Mouse (Mus musculus): ENCODE data around the gene Gas2l2. TPM values are rescaled to one million over a fixed set of nuclear protein-coding genes. Genes with fewer than 3 reads are reported as not detected.

Gene Gas2l2
- polyA plus RNA-seq, 1 experiment from 2014 or later: 0.14 TPM

DNA sequence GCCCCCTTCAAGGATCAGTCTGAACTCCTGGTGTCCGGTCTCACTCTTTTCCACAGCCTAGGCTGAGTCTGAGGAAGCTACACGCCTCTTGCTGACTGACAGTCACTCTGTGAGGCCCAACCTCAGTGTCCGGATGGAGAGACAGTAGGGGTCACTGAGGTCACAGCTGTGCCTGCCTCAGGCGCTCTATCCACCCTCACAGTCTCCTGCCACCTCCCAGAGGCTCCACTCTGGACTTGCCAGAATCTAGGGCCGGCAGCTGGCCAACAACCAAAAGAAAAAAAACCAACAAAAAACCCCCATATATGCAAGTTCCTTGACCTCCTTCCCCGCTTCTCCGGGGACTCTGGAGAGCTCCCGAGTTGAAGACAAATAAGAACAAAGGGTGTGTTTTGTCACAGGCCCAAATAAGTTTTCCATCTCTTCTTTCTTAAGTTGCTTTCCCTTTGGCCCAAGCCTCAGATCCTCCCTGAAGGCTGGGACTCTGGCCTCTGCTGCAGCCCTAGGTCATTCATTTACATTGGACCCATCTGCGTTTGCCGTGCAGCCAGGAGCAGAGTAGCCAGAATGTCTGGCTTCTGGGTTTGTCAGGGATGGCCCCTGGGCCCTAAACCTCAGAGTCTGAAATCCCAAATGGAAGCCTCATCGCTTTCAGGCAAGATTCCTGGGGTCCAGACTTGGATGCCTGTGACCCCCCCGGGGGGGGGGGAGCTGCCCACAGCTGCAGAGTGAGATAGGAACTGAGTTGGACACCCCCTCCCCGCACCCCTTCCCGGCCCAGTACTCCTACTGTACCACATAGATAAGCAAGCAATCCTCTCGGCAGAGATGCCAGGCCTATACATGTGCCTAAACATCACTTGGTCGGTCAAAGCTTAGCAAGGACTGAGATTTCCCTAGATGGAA lies 19.0 kb upstream of the Gas2l2 start:
- H3K4me1 ChIP-seq (ENCODE audit: control insufficient read depth, insufficient read depth, low read length): peaks cover 30% of the 10 kb centered on the region

DNA sequence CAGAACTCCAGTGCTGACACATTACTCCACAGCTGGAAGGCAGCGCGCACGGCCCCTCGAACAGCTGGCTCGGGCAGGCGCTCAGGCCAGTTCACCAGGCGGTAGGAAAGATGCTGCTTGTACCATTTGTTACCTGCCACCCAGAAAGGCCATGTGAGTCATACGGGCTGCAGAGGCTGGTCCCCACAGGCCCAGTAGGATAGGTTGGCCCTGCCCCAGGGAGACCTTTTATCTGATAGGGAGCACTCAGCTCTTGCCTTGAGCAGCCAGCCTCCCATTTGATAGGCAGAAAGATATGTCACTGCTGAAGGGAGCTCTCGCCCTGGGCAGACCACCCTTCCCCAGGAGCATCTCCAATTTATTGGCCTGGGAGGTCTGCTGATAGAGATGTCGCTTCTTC lies 18.4 kb upstream of the Gas2l2 start:
- peaks cover 30% of the 10 kb centered on the region for H3K4me1 ChIP-seq (ENCODE audit: control insufficient read depth, insufficient read depth, low read length)
- H3K9ac ChIP-seq (ENCODE audit: low read length): peak overlapping the region; percentile 22
- H3K4me2 ChIP-seq (ENCODE audit: low read depth, low read length): no peak overlapping the region
- no peaks in the 10 kb centered on the region for H3K36me3 ChIP-seq (ENCODE audit: control insufficient read depth, insufficient read depth, low read length)
- peak overlapping the region; percentile 15 for H3K27ac ChIP-seq (ENCODE audit: low read length)
- no peak for ATAC-seq (ENCODE audit: insufficient read depth, low FRiP score)
- WGBS: 68% methylated on average over 10 of the region's 10 CpGs
- no peaks in the 10 kb centered on the region for H3K9me3 ChIP-seq (replicated peaks; ENCODE audit: control insufficient read depth, low read length)
- H3K4me3 ChIP-seq (replicated peaks; ENCODE audit: low read length): no peak overlapping the region
- peaks cover 29% of the 10 kb centered on the region; the same call in 1 of the 2 replicates for H3K27me3 ChIP-seq (ENCODE audit: control insufficient read depth, insufficient read depth, low read length)

More for the DNA sequence above, 19.0 kb upstream of the Gas2l2 start:
- H3K9me3 ChIP-seq (replicated peaks; ENCODE audit: control insufficient read depth, low read length): no peaks in the 10 kb centered on the region
- no peak overlapping the region for H3K4me3 ChIP-seq (replicated peaks; ENCODE audit: low read length)
- H3K4me2 ChIP-seq (ENCODE audit: low read depth, low read length): no peak overlapping the region
- H3K27me3 ChIP-seq (ENCODE audit: control insufficient read depth, insufficient read depth, low read length): peaks cover 23% of the 10 kb centered on the region; the same call in 1 of the 2 replicates
- peak overlapping the region; percentile 15 for H3K27ac ChIP-seq (ENCODE audit: low read length)
- no peaks in the 10 kb centered on the region for H3K36me3 ChIP-seq (ENCODE audit: control insufficient read depth, insufficient read depth, low read length)
- 41% methylated on average over 16 of the region's 16 CpGs for WGBS
- ATAC-seq (ENCODE audit: insufficient read depth, low FRiP score): peak; percentile 45; the same call in 1 of the 2 replicates
- peak overlapping the region; percentile 22 for H3K9ac ChIP-seq (ENCODE audit: low read length)

DNA sequence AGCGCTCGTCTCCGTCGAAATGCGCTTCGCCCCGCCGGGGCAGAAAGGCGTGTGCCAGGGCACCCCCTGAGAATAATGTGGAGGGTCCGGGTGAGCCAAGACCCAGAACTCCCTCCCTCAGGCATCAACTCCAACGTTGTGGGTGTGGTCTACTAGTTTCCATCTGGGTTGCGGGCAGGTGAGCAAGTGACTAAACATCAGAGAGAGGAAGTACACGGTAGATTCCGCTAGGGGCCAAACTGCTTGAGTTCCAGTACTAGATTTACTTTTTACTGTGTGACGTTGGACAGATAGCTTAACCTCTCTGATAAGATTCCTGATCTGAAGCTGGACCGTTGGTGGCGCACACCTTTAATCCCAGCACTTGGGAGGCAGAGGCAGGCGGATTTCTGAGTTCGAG lies 15.7 kb upstream of the Gas2l2 start:
- Histone ChIP-seq H3K4me2 (ENCODE audit: low read depth, low read length) (peak overlapping the region; percentile 52), H3K27ac (ENCODE audit: low read length) (no peak overlapping the region), H3K4me3 (replicated peaks; ENCODE audit: low read length) (peak overlapping the region; percentile 33), H3K36me3 (ENCODE audit: control insufficient read depth, insufficient read depth, low read length) (no peaks in the 10 kb centered on the region), H3K9ac (ENCODE audit: low read length) (peak overlapping the region; percentile 55), H3K27me3 (ENCODE audit: control insufficient read depth, insufficient read depth, low read length) (peaks cover 45% of the 10 kb centered on the region), H3K9me3 (replicated peaks; ENCODE audit: control insufficient read depth, low read length) (no peaks in the 10 kb centered on the region), H3K4me1 (ENCODE audit: control insufficient read depth, insufficient read depth, low read length) (peaks cover 30% of the 10 kb centered on the region)
- WGBS: 30% methylated on average over 19 of the region's 19 CpGs
- ATAC-seq (ENCODE audit: insufficient read depth, low FRiP score): no peak

DNA sequence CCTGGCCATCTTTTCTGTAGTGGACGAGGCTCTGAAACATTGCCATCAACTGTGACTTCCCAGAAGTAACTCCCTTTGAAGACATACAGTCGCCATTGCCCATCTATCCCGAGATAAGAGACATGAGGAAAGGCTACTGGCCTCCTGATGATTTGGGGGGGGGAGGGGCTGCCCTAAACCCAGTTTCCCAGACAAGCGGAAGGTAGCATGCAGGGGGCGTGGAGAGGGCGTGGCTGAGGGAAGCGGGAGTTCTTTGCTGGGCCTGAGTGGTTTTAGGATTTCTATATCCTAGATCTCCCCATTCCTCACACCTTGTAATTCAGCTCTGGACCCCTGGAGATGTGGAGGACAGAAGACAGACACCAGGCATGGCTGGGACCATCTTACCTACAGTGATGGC lies 14.6 kb upstream of the Gas2l2 start:
- WGBS: 5% methylated on average over 7 of the region's 7 CpGs
- no peak for ATAC-seq (ENCODE audit: insufficient read depth, low FRiP score)

DNA sequence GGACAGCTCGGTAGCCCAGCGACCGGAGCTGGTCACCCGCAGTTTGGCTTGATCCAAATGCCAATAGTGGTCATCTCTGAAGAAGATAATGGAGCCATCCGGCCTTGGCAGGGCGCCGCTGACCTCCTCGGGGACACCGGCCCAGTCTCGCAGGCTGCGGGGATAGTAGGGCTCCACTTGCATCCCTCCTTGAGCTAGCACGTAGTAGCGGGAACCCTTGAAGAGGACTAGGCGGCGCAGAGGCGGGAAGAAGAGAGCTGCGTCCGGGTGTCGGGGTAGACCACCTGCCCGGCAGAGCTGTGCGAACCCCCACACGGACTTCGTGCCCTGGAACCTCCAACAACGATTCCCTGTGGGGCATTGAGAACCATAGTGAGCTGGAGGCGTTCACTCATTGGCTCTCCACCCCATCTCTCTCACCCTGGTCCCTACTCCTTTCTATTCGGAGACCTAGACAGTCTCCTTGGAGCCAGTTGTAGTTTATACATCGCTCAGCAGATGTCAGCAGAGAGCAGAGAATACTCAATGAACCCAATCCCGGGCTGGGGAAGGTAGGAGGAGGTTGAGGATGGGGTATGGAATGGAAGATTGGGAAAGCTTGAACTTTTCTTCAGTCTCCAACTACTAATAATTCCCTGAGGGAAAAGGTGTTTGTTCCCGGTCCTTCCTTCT lies 13.5 kb upstream of the Gas2l2 start:
- peaks cover 45% of the 10 kb centered on the region for H3K27me3 ChIP-seq (ENCODE audit: control insufficient read depth, insufficient read depth, low read length)

More for the DNA sequence above, 14.6 kb upstream of the Gas2l2 start:
- peaks cover 45% of the 10 kb centered on the region for H3K27me3 ChIP-seq (ENCODE audit: control insufficient read depth, insufficient read depth, low read length)
- peaks cover 25% of the 10 kb centered on the region for H3K4me1 ChIP-seq (ENCODE audit: control insufficient read depth, insufficient read depth, low read length)
- no peaks in the 10 kb centered on the region for H3K9me3 ChIP-seq (replicated peaks; ENCODE audit: control insufficient read depth, low read length)
- H3K9ac ChIP-seq (ENCODE audit: low read length): no peak overlapping the region
- H3K4me3 ChIP-seq (replicated peaks; ENCODE audit: low read length): no peak overlapping the region
- no peaks in the 10 kb centered on the region for H3K36me3 ChIP-seq (ENCODE audit: control insufficient read depth, insufficient read depth, low read length)
- no peak overlapping the region for H3K27ac ChIP-seq (ENCODE audit: low read length)
- no peak overlapping the region for H3K4me2 ChIP-seq (ENCODE audit: low read depth, low read length)

DNA sequence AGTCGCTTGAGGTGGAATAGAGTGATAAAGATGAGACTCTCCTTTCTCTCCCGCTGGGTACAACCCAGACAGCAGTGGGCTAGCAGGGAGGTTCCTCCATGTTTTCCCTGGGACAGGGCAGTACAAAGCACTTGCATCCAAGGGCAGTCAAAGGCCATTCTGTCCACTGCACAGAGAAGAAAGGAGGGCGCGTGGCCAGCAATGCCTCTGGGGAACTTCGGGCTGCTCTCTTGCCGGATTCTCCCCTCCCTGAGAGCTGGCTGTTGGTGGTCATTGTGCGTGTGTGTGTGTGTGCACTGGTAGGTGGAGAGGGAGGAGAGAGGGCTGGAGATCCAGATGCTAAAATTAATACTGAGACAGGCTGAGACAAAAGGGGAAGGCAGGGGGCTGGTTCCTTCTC lies 12.0 kb upstream of the Gas2l2 start:
- WGBS: 44% methylated on average over 7 of the region's 7 CpGs
- H3K27me3 ChIP-seq (ENCODE audit: control insufficient read depth, insufficient read depth, low read length): peaks cover 41% of the 10 kb centered on the region

More for the DNA sequence above, 13.5 kb upstream of the Gas2l2 start:
- H3K9me3 ChIP-seq (replicated peaks; ENCODE audit: control insufficient read depth, low read length): no peaks in the 10 kb centered on the region
- H3K4me3 ChIP-seq (replicated peaks; ENCODE audit: low read length): peak overlapping the region; percentile 11
- peaks cover 15% of the 10 kb centered on the region for H3K4me1 ChIP-seq (ENCODE audit: control insufficient read depth, insufficient read depth, low read length)
- H3K9ac ChIP-seq (ENCODE audit: low read length): peak overlapping the region; percentile 33; the same call in 1 of the 2 replicates
- 13% methylated on average over 29 of the region's 29 CpGs for WGBS
- peak overlapping the region; percentile 39; the same call in 1 of the 2 replicates for H3K4me2 ChIP-seq (ENCODE audit: low read depth, low read length)
- H3K27ac ChIP-seq (ENCODE audit: low read length): no peak overlapping the region
- H3K36me3 ChIP-seq (ENCODE audit: control insufficient read depth, insufficient read depth, low read length): no peaks in the 10 kb centered on the region
- peak; percentile 21; the same call in 1 of the 2 replicates for ATAC-seq (ENCODE audit: insufficient read depth, low FRiP score)

DNA sequence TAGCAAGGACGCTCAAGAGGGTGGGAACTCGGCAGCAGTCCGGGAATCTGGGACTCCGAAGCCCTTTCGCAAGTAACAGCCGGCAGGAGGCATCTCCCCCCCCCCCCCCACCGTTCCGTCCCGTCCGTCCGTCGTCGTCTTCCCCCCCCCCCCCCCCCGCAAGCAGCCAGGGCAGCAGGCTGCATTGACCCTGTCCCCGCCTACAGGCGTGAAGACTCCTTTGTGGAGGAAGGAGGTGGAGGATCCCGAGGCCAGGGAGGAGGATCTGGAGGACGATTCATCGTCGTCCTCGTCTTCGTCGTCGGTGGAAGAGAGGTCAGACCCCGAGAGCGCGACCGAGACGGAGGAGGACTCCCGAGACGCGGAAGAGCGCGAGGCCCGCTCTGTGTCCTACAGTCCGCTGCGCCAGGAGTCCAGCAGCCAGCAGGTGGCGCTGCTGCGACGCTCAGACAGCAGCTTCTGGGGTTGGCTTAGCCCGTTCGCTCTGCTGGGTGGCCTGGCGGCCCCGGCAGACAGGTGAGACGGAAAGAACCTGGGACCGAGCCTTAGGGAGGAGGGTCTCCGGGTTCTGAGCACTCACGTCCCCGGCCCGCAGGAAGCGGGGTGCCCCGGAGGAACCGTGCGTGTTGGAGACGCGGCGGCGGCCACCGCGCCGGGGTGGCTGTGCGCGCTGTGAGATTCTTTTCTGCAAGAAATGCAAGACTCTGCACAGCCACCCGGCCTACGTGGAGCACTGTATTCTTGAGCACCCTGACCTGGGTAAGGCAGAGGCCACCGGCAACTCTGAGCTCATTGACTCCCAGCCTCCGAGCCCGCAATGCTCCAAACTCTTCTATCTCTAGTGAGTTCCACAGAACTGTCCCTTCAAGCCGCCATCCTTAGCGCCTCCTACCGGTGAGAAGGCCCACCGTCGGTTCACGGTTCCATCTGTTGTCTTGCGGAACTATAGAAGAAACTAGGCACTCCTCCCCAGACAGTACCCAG lies 11.1 kb upstream of the Gas2l2 start:
- H3K27ac ChIP-seq (ENCODE audit: low read length): no peak overlapping the region
- peak overlapping the region; percentile 96 for H3K4me2 ChIP-seq (ENCODE audit: low read depth, low read length)
- under 1% methylated on average over 63 of the region's 75 CpGs for WGBS
- H3K4me3 ChIP-seq (replicated peaks; ENCODE audit: low read length): peak overlapping the region; percentile 74
- H3K27me3 ChIP-seq (ENCODE audit: control insufficient read depth, insufficient read depth, low read length): peaks cover 40% of the 10 kb centered on the region
- peaks cover 5% of the 10 kb centered on the region; the same call in 1 of the 2 replicates for H3K4me1 ChIP-seq (ENCODE audit: control insufficient read depth, insufficient read depth, low read length)
- peak overlapping the region; percentile 72 for H3K9ac ChIP-seq (ENCODE audit: low read length)
- peak; percentile 90 for ATAC-seq (ENCODE audit: insufficient read depth, low FRiP score)
- no peaks in the 10 kb centered on the region for H3K36me3 ChIP-seq (ENCODE audit: control insufficient read depth, insufficient read depth, low read length)
- no peaks in the 10 kb centered on the region for H3K9me3 ChIP-seq (replicated peaks; ENCODE audit: control insufficient read depth, low read length)

More for the DNA sequence above, 12.0 kb upstream of the Gas2l2 start:
- Histone ChIP-seq H3K4me3 (replicated peaks; ENCODE audit: low read length) (peak overlapping the region; percentile 74; the same call in 1 of the 2 replicates), H3K4me1 (ENCODE audit: control insufficient read depth, insufficient read depth, low read length) (peaks cover 5% of the 10 kb centered on the region; the same call in 1 of the 2 replicates), H3K9ac (ENCODE audit: low read length) (no peak overlapping the region; the same call in 1 of the 2 replicates), H3K4me2 (ENCODE audit: low read depth, low read length) (peak overlapping the region; percentile 96), H3K36me3 (ENCODE audit: control insufficient read depth, insufficient read depth, low read length) (no peaks in the 10 kb centered on the region), H3K27ac (ENCODE audit: low read length) (no peak overlapping the region), H3K9me3 (replicated peaks; ENCODE audit: control insufficient read depth, low read length) (no peaks in the 10 kb centered on the region)
- no peak for ATAC-seq (ENCODE audit: insufficient read depth, low FRiP score)

DNA sequence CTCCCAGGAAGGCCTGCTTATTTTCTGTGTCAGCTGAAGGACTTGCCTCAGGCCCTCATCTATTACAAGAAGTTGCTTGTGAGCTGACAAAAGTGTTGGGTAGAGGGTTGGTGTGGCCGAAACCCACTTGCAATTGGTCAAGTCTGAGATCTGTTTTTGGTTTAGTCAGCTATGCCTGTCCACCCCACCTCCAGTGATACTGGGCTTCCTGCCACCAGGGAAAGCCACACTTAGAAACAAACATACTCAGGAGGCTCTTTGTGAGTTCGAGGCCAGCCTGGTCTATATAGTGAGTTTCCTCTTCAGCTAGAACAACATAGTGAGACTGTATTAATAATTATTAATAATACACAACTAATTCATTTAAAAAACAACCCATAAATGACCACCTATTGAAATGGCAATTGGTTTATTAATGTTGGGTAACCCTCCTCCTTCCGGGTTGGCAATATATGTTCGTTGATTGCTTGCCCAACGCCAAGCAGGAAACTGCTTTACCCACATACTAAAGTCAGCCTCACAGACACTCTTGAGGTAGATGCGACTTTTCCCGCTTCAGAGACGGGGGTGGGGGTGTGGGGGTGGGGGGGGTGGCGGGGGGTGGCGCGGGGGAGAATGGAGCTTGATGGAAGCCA lies 10.3 kb upstream of the Gas2l2 start:
- Histone ChIP-seq H3K4me3 (replicated peaks; ENCODE audit: low read length) (peak overlapping the region; percentile 74), H3K27ac (ENCODE audit: low read length) (no peak overlapping the region), H3K9ac (ENCODE audit: low read length) (peak overlapping the region; percentile 71; the same call in 1 of the 2 replicates), H3K9me3 (replicated peaks; ENCODE audit: control insufficient read depth, low read length) (no peaks in the 10 kb centered on the region), H3K4me2 (ENCODE audit: low read depth, low read length) (peak overlapping the region; percentile 96), H3K4me1 (ENCODE audit: control insufficient read depth, insufficient read depth, low read length) (peaks cover 2% of the 10 kb centered on the region; the same call in 1 of the 2 replicates), H3K27me3 (ENCODE audit: control insufficient read depth, insufficient read depth, low read length) (peaks cover 33% of the 10 kb centered on the region), H3K36me3 (ENCODE audit: control insufficient read depth, insufficient read depth, low read length) (no peaks in the 10 kb centered on the region)
- WGBS: 29% methylated on average over 11 of the region's 11 CpGs
- ATAC-seq (ENCODE audit: insufficient read depth, low FRiP score): no peak

Data from stomach, embryonic 16.5 days (tissue).